Mouse (Mus musculus) right cerebral cortex, postnatal 4 days (tissue): Measurements from ENCODE around the gene C2cd2l.
"Not testable (repeated sequence)": the region's sequence is repeated elsewhere in the genome, so short reads cannot be mapped to it uniquely, and the experiment has no call there.

ENCODE experiments used
- DNase-seq: peaks from one replicate; pipeline ENCODE4 v3.0.0-alpha.2; 2022

C2cd2l gene

DNA sequence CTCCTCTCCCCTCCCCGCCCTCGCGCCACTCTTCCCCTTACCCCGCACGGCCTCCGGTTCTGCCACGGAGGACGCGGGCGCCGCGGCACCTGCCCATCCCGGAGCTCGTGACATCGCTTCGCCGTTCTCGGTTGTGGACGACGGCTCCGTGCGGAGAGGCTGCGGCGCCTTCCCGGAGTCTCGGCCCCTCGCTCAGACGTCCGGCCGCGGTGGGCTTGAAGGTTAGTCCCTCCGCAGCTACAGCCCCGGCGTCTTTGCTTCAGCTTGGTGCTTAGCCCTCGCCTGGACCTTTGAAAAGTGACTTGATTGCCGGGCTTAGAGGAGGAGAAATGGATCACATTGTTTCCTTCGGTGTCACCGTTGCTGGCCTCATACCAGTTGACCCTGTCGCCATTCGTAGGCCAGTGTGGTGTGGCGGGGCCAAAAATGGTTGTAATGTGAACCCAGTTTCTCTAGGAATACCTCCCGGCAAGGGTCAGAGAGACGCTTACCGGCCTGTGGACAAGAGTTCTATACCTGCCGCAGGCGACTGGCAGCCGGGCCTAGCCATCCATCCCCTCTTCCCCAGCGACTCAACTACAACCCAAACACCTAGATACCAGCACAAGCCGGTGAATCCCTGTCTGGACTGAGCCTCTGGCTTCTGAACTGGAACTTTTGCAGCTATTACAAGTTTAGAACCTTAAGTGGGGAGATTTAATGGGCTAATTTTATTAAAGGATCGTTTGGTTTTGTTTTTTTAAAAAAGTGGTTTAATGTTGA lies 15.4 kb upstream of the C2cd2l start:
- no peak for DNase-seq

DNA sequence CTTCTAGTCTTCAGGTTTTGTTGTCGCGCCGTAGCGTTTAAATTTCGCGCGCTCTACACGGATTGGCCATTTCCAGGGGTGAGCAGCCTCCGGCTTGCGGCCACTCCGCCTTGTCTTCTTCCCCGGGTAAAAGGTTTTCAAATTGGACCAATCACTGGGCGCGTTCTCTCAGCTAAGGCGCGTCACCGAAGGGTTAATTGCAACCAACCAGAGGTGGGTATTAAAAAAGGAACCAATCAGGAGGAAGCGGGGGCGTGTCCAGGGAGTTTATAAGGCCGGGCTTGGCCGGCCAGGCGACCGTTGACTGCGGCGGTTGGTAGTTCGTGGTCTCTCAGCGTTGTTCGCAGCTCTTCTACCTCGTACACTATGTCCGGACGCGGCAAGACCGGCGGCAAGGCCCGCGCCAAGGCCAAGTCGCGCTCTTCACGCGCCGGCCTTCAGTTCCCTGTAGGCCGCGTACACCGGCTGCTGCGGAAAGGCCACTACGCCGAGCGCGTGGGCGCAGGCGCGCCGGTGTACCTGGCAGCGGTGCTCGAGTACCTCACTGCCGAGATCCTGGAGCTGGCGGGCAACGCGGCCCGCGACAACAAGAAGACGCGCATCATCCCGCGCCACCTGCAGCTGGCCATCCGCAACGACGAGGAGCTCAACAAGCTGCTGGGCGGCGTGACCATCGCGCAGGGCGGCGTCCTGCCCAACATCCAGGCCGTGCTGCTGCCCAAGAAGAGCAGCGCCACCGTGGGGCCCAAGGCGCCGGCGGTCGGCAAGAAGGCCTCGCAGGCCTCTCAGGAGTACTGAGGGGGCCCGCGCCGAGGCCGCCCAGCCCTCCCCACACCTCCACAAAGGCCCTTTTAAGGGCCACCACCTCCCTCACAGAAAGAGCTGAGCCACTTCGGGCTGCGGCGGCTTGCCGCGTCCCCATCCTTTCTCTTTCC lies 14.6 kb upstream of the C2cd2l start, which contains the start of gene H2afx:
TSS of gene H2afx (plus strand) at position 299 of the 935 bp plus-strand sequence.
- DNase-seq: peak; percentile 91

DNA sequence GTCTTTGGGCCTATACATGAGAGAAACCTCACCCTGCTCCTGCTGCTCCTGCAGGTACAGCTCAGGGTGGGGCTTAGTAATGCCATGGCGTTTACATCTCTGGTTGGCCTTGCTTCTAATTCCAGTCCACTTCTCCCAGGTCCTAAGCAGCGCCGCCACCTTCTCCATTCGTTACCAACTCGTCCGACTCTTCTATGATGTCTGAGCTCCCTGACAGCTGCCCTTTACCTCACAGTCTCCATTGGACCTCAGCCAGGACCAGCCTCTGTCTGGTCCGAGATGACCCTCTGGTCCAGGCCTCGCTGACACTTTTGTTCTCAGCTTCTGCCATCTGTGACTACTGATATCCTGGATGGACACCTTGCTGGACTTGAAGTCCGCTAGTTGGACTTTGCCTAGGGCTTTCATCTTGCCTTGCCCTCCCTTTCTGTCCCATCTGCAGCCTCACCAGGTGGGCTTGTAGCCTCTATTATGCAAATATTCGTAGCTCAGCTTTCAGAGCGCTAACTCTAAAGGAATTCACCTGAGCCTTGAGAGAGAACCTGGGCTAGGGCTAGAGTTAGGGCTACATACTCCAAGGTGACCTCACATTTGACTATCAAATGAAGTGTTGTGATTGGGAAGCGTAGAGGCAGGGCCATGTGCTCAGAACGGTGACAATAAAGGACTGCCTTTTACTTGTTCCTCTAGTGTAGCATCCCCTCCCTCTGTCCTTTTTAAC lies 13.0 kb upstream of the C2cd2l start:
- DNase-seq: no peak

DNA sequence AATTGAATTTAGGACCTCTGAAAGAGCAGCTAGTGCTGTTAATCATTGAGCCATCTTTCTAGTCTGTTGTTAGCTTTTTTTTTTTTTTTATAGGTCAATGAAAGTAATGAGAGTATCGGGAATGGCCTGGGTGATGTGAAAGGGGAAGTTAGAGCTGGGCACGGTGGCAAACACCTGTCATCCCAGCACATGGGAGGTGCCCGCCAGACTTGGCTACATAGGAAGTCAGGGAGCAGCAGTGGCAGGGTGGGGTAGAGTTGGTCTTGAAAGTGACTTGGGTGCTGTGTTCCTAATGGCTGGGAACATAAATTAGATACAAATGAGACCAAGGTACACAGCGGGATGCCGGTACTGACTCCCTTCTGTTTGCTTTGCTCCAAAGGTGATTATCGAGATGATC lies 10.7 kb upstream of the C2cd2l start:
- no peak for DNase-seq

DNA sequence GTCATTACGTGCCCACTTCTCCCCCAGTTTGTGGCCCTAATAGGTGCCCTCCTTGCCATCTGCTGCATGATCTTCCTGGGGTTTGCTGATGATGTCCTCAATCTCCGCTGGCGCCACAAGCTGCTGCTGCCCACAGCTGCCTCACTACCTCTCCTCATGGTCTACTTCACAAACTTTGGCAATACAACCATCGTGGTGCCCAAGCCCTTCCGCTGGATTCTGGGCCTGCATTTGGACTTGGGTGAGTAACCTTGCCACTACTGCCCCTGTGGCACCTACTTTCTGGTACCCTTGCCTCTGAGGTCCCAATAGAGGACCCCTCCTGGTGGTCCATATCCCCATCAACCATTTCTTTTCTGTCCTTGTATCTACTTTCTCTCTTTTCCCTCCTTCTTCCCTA lies 7.8 kb upstream of the C2cd2l start:
- DNase-seq: no peak

DNA sequence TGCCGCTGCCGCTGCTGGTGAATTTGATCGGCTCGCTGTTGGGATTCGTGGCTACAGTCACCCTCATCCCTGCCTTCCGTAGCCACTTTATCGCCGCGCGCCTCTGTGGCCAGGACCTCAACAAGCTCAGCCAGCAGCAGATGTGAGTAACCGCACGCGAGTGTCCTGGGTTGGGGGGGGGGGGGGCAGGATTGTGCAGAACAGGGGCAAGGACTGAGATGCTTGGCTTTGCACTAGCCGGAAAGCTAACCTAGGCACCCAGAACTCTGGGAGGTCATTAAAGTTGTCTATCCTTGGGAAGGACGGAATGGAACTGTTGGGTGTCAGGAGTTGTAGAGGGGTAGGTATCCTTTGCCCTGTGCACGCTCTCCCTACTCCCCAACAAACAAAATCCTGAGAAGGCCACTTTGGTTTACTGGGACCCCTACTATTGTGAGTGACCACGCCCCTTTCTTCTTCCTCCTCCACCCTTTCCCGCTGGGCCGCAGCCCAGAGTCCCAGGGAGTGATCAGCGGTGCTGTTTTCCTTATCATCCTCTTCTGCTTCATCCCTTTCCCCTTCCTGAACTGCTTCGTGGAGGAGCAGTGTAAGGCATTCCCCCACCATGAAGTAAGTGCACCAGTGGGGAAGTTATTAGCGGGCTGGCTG lies 7.1 kb upstream of the C2cd2l start:
- DNase-seq: no peak

DNA sequence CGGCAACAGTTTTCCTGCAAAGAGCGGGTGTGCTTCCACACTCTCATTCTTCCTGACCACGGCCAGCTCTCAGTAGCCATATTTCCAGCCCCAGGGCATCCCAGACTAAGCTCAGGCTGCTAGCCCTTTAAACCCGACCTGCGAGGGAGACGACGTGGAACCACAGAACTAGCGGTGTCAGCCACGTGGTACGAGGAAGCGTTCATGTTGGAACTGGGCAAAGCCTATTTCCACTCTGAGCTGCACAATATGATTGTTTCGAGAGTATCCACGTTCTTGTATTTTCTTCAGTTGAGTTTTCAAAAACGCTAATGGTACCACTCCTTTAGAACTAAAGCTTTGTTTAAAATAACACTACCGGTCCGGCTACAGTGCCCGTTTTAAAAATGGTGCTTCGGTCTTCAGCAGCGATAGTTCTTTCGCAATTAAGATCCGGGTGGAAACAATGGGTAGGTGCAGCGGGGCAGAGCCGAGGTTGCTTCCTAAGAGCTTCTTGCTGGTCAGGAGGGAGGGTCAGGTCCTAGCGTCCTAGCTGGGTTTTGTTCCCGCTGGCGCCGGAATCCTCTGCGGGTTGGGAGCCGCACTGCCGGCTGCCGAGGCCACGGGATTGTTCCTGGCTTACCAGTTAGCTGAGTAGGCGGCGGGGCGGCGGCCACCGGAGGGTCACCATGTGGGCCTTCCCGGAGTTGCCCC lies 6.4 kb upstream of the C2cd2l start:
- DNase-seq: peak; percentile 70

DNA sequence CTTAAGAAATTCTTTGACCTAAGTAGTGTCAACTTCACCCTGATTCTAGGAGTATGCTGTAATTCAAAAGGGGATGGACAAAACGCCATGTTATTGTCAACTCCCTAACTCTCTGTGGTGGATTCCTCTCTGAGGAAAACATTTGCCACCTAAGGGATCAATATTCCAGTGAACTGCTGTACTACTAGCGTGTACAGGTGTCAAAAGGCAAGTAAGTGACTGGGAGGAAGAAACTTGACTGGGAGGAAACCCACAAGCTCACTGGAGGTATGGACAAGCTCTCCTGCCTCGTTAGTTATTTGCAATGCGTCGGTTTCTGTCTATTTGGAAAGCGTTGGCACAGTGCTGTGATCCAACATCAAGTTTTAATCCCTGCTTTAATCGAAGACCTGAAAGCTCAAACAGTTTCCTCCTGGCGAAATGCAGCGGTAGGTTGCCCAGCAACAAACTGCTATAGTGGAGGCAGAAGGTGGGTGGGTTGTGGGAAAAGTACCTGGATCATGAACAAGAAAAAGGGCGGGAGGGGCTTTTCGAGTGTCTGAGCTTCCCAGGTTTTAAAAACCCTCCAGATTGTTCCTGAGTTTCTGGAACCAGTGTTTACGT lies 5.8 kb upstream of the C2cd2l start, which contains the start of gene Dpagt1:
TSS of gene Dpagt1 (plus strand) at position 252 of the 603 bp plus-strand sequence.
- no peak for DNase-seq

DNA sequence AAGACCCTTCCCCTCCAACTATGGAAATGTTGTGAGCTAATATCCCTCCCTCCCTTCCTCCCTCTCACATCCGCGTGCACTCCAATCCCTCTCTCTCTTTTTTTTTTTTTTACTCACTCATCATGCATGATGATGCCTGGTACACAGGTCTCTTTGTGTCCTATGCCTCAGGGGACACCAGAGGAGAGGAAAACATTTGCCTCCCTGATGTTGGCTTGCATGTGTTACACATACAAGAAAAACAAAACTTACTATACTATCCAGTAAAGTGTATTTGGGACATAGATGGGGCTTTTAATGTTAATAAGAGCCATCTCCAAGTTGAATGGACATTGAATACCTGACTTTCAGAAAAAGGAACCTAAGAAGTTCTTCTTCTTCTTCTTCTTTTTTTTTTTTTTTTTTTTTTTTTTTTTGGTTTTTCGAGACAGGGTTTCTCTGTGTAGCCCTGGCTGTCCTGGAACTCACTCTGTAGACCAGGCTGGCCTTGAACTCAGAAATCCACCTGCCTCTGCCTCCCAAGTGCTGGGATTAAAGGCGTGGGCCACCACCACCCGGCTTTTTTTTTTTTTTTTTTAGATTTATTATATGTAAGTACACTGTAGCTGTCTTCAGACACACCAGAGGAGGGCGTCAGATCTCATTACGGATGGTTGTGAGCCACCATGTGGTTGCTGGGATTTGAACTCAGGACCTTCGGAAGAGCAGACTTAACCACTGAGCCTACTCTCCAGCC lies 5.1 kb upstream of the C2cd2l start:
- not testable (repeated sequence) for DNase-seq

DNA sequence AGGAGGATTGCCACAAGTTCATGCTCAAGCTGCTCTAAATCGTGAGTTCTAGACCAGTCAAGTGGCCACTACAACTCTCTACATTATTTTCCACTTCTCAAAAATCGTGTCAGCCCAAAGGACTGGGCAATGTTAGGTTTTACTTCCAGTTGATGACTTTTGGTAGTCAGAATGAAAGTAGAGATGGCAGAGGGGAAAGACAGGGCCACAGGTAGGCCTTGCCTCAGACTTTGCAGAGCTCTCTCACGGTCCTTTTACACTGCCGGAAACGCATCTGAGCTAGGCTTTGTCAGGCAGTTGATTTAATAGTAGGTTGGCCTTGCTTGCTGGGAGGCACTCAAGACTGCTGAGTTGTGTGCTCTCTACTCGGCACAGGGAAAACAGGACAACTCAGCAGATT lies 4.1 kb upstream of the C2cd2l start:
- DNase-seq: no peak

DNA sequence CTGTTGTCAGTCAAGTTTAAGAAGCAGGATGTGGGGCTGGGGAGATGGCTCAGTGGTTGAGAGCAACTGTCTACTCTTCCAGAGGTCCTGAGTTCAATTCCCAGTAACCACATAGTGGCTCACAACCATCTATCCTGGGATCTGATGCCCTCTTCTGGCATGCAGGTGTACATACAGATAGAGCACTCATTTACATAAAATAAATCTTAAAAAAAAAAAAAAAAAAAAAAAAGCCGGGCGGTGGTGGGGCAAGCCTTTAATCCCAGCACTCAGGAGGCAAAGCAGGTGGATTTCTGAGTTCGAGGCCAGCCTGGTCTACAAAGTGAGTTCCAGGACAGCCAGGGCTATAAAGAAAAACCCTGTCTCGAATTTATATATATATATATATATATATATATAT lies 3.6 kb upstream of the C2cd2l start:
- not testable (repeated sequence) for DNase-seq

DNA sequence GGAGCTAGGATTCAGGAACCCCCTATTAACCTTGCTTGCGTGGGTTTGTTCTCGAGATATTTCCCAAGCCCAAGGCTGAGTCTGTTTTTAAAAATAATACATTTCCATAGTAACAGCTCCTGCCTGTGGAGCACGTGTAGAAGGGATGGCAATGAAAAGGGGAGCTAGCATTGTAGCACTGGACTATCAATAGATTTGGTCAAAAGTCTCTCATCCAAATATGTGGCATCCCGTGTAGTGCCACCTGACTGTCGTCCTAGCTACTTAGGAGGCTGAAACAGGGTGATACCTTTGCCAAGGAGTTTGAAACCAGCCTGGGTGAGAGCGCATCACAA lies 681 bp upstream of the C2cd2l start:
- no peak for DNase-seq

DNA sequence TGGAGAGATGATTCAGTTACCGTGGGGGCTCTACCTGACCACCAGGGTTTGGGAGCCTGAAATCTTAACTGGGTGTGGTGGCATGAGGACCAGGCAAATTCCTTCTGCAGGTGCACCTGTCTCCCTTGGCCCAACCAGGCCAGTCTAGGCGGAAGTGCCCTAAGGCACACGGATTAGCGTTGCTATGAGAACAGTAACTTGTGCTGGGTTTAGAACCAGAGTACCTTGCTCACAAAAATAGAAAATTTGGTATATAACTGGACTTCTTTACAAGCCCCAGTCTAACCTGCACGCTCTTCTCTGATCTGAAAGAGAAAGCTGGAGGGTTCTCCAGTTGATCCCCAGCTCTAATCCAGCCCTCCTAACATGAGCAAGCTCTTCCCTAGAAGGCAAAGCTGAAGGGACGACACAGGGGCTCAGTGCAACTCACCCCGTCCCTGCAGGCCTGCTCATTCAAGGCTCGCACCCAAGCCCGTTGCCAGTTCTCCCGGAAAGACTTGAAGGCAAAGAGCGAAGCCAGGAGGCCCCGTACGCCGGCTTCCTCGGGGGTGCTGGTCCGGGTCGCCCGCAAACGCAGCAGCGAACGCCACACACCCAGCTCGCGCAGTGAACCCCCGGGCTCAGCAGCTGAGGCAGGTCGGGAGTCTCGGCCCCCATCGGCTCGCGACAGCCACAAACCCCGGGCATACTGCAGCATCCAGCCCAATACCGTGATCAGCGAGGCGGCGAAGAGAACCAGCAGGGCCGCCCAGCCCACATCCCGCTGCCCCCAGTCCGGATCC lies 789 bp downstream of the C2cd2l start:
- peak; percentile 47 for DNase-seq

DNA sequence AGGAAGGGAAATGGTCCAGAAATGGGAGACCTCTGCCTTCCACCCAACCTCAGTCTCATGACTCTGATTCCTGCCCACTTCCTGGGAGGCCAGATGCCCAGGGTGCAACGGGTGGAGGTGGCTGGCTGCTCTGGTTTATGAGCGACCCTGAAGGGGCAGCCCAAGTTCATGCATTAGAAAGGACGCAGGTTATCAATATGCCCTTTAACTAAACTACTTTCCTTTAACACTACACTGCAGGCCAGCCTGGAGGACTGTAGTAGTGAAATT lies 1.3 kb downstream of the C2cd2l start:
- DNase-seq: no peak

DNA sequence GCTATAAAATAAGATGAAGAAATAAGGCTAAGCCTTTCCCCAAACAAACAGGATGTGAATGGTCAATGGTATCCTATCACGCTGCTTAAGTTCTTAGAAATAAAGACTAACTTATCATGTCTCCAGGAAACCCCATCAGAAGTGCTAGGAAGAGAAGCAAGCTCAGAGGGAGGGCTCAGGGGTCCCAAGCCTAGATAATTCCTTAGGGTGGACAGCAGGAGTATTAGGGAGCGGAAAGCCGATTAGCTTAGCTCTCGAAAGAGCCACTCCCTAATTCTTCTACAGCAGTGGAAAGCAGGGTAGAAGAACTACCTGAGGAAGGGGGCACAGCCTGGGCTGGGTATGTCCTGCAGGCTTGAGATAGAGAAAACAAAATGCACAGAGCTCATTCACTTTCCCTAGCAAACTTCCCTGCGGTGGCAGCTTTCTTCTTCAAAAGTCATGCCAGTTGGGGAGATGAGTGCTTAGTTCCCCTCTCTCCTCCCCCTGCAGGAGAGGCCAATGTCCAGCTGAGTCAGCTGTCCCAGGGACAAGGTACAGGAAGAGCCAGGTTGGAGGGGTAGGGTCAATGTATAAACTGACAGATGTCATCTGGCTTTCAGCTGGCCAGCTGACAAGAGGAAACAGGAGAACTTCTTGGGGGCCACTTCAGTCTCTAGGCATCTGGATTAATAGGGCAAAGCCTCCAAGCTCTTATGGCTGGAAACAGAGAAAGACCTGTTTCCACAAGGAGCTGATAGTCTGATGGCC lies 1.8 kb downstream of the C2cd2l start:
- no peak for DNase-seq

DNA sequence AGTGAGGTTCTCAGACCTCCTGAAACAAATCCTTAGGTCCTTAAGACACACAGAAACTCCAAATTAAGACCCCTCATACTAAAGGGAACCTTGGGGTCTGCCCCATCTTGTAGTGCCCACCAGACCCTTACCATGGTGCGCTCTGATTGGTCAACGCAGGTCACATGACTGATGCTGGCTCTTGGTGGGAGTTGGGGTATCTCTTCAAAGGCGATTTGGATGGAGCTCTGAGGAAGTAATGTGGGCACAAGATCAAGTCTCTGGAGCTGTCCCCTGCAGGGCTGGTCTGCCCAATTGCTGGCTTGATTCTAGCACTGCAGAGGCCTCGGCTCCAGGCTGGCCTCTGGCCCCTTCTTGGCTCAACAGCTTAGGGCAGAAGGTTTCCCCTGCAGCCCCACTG lies 2.6 kb downstream of the C2cd2l start:
- DNase-seq: no peak

DNA sequence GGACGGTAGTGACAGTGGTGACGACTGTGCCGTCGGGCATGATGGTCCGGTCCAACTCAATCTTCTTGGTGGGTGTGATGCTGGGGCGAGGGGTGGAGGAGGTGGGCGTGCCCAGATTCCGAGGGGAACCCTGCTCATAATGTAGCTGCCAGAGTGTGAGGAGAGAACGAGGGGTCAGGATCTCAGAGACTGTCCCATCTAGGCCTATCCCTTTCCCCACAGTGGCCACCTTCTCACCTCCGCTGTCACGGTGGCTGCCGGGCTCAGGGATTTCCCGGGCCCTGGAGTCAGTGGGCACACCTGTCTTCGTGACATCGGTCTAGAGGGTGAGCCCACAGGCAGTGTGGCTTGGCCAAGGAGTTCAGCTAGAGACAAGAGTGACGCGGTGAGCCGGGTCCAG lies 5.2 kb downstream of the C2cd2l start:
- DNase-seq: no peak

DNA sequence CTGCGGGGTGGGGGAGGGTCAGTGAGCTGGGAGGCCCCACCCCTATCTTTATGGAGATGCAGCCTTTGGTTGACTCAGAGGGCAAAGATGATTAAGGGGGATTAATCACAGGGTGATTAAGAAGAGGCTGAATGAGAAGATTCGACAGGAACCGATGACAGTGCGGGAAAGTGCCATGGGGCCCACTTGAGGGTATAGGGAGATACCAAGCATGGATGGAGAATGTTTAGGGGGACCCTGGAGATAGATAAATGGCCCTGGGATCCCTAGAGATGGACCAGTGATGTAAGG lies 5.9 kb downstream of the C2cd2l start:
- no peak for DNase-seq

DNA sequence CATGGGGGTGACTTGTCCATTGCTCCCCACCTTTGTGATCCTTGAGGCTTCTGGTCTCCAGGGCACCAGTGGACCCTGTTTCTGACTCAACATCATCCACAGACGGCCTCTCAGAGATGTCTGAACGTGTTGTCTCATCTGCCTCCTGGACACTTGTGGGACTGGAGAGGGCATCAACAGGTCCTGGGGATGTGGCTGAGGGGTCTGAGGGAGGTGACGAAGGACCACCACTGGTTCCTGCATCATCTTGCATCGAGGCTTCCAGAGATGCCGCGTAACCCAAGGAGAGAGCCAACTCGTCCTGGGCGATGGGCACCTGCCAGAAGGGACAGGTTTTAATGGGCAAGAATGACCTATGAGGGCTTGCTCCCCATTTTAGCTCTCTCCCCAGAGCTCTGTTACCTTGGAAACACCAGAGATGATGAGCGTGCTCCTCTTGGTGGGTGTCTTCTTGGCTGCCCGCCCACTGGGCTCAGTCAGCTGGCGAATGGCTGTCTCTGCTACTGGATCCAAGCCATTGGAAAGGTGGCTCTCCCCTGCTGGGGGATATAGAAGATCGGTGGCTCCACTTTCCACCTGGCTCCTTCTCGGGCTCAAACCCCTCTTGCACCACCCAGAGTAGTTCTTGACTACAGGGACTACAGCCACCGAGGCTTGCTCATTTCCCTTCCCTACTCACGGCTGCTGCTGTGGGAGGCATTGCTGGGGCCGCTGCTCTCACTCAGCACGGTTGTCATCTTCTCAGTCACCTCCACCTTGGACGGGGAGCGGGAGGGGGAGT lies 6.4 kb downstream of the C2cd2l start:
- peak; percentile 55 for DNase-seq
